Mouse (Mus musculus): ENCODE measurements around the gene Irs3.

GRCm38 (mm10) chr5:137656977-137657376 lies 11.5 kb upstream of the Irs3 start:
- TF ChIP-seq POLR2AphosphoS2 (IDR thresholded peaks at IDR 0.05; ENCODE audit: insufficient read length, low read depth) (no peak), POLR2A (IDR thresholded peaks at IDR 0.05; ENCODE audit: insufficient read length, low read depth) (no peak), USF1 (IDR thresholded peaks at IDR 0.05; ENCODE audit: low read depth) (no peak), TCF12 (IDR thresholded peaks at IDR 0.05; ENCODE audit: insufficient read depth, poor library complexity, severe bottlenecking) (no peak), REST (IDR thresholded peaks at IDR 0.05; ENCODE audit: insufficient read depth, insufficient read length) (no peak), MAX (IDR thresholded peaks at IDR 0.05; ENCODE audit: low read depth) (no peak), SRF (IDR thresholded peaks at IDR 0.05; ENCODE audit: control insufficient read depth, insufficient read length, low read depth) (no peak), MYOD1 (IDR thresholded peaks at IDR 0.05; ENCODE audit: control insufficient read depth in 1 of 3, insufficient read length in 2 of 3, low read depth in 2 of 3) (no peak)

Measured in myocyte (in vitro differentiated cells).